Mouse (Mus musculus) heart, embryonic 12.5 days (tissue): ENCODE measurements at regions not wholly inside any gene's neighbourhood (a gene's known extent, or its start where the extent isn't known, plus 50 kb on each side); places are given as distances from the start of the nearest gene placed in this dataset.
"Not testable (repeated sequence)": the region's sequence is repeated elsewhere in the genome, so short reads cannot be mapped to it uniquely, and the experiment has no call there.

Source experiments
- ATAC-seq: fragments of 200-750 bp; cut with Nextera tagmentation; 2 replicates; pipeline ENCODE4 v1.8.0; 2017; ENCODE audit warnings: moderate TSS enrichment, moderate library complexity; ENCODE audit not compliant: insufficient number of reproducible peaks, low FRiP score
- H3K27ac ChIP-seq: fragments of 300-500 bp; sonication (generic); 2 replicates; pipeline ENCODE4 v1.5.1; 2016; ENCODE audit warnings: mild to moderate bottlenecking, moderate library complexity; ENCODE audit not compliant: poor library complexity, severe bottlenecking
- H3K27me3 ChIP-seq: fragments of 300-500 bp; sonication (generic); replicated peaks from 2 replicates; pipeline ENCODE4 v1.6.1; 2016; ENCODE audit warnings: mild to moderate bottlenecking, moderate library complexity
- H3K36me3 ChIP-seq: fragments of 300-500 bp; sonication (generic); 2 replicates; pipeline ENCODE4 v1.6.1; 2016; ENCODE audit warnings: mild to moderate bottlenecking, moderate library complexity
- H3K4me1 ChIP-seq: fragments of 300-500 bp; sonication (generic); replicated peaks from 2 replicates; pipeline ENCODE4 v1.6.1; 2016; ENCODE audit warnings: mild to moderate bottlenecking
- H3K4me2 ChIP-seq: fragments of 300-500 bp; sonication (generic); 2 replicates; pipeline ENCODE4 v1.6.1; 2016; ENCODE audit warnings: mild to moderate bottlenecking, moderate library complexity
- H3K4me3 ChIP-seq: fragments of 300-500 bp; sonication (generic); 2 replicates; pipeline ENCODE4 v1.5.1; 2016; ENCODE audit warnings: mild to moderate bottlenecking
- H3K9ac ChIP-seq: fragments of 300-500 bp; sonication (generic); 2 replicates; pipeline ENCODE4 v1.6.1; 2016; ENCODE audit warnings: mild to moderate bottlenecking, moderate library complexity
- H3K9me3 ChIP-seq: fragments of 300-500 bp; sonication (generic); replicated peaks from 2 replicates; pipeline ENCODE4 v1.6.1; 2016; ENCODE audit warnings: mild to moderate bottlenecking, moderate library complexity
- WGBS: fragments of 180-500 bp; shearing (Covaris S2); methylation state at CpG from one replicate; pipeline ENCODE4 v1.1.7; 2016; 5-methylcytosine and 5-hydroxymethylcytosine counted together

DNA sequence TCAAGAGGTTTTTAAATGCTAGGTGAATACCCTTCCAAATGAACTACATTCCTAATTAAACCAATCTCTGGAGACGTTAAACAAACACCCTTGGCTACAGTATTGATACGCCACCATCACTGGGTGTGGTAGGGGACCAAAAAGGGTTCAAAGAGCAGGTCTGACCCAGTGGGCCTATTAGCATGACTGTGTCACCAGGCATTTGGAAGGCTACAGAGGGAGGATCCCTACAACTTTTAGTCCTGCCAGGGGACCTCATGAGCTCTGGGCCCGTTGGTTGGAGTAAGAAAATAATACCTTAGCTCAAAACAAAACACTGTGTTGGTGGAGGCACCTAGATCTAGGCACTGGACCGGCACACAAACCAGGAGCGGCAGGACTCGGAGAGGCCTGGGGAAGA is 506.4 kb downstream of the Zfp704 start:
- H3K4me3 ChIP-seq, result no peak overlapping the region
- no peak overlapping the region for H3K9ac ChIP-seq
- no peak for ATAC-seq
- H3K4me1 ChIP-seq, result peaks cover 8% of the 10 kb centered on the region
- no peaks in the 10 kb centered on the region for H3K36me3 ChIP-seq
- H3K9me3 ChIP-seq, result no peaks in the 10 kb centered on the region
- no peaks in the 10 kb centered on the region for H3K27me3 ChIP-seq
- no peak overlapping the region for H3K4me2 ChIP-seq
- WGBS, result 83% methylated on average over 6 of the region's 6 CpGs
- no peak overlapping the region for H3K27ac ChIP-seq

DNA sequence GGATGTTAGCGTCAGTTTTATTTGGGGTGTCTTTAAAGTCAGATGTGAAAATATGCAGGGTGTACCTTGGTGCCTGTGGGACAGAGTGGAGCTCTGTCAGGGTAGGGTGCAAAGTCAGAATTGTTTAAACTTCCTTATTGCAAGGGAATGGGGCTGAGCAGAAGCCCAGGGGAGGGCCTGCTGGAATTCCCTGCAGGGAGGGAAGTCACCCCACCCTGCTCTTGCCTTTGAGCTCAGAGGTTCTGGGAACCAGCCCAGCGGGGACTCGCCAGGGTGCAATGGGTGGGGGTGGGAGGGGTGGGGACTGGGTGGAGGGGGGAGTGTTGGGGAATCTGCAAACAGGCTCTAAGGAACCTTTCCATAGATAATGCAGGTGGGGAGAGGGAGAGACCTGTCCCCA is 508.6 kb downstream of the Zfp704 start:
- 62% methylated on average over 3 of the region's 3 CpGs for WGBS
- Histone ChIP-seq H3K4me2 (no peak overlapping the region), H3K9ac (no peak overlapping the region), H3K27me3 (no peaks in the 10 kb centered on the region), H3K4me1 (peaks cover 8% of the 10 kb centered on the region), H3K36me3 (no peaks in the 10 kb centered on the region), H3K9me3 (no peaks in the 10 kb centered on the region; the same call in 1 of the 2 replicates), H3K27ac (no peak overlapping the region), H3K4me3 (no peak overlapping the region)
- ATAC-seq, result no peak

DNA sequence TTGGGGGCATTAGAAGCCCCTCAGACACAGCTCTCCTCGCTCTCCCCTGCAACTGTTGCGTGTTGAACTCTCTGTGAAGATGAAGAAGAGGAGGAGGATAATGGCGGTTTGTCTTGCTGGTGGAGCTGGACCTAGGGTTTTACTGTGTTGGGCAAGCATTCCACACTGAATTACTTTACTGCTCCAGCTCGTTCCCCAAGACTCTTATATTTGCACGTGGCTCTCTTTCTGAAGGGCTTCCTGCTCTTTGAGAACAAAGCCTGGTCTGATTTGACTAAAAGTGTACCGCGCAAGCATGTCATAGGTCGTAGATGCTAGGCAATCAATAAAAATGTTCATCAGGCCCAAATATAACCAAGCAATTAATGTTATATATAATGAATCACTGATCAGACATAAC is 509.1 kb downstream of the Zfp704 start:
- Histone ChIP-seq H3K4me1 (peaks cover 7% of the 10 kb centered on the region), H3K36me3 (no peaks in the 10 kb centered on the region), H3K9me3 (no peaks in the 10 kb centered on the region; the same call in 1 of the 2 replicates), H3K4me2 (no peak overlapping the region), H3K27ac (no peak overlapping the region), H3K27me3 (no peaks in the 10 kb centered on the region), H3K4me3 (no peak overlapping the region), H3K9ac (no peak overlapping the region)
- no peak for ATAC-seq
- 82% methylated on average over 8 of the region's 8 CpGs for WGBS

DNA sequence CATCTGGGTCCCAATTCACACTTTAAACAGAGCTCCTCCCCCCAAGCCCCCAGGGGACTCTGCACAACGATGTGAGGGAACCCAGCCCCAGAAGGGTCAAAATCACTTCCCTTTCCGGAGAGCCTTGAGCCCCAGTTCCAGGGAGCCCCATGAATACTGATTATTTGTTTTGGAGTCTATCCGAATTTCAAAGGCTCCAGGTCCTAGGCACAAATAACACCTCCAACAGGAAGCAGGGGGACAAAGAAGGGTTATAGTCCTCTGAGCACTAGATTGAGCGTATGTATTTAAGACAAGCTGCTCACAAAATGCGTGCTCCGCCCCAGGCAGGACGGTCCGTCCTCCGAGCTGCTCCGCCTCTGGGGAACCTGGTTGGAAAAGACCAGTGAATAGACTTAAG is 511.4 kb downstream of the Zfp704 start:
- Histone ChIP-seq H3K9ac (no peak overlapping the region), H3K27me3 (no peaks in the 10 kb centered on the region), H3K4me3 (no peak overlapping the region), H3K36me3 (no peaks in the 10 kb centered on the region), H3K27ac (no peak overlapping the region), H3K9me3 (no peaks in the 10 kb centered on the region; the same call in 1 of the 2 replicates), H3K4me1 (no peaks in the 10 kb centered on the region), H3K4me2 (no peak overlapping the region)
- no peak for ATAC-seq
- 77% methylated on average over 10 of the region's 10 CpGs for WGBS

- peak; percentile 60; the same call in 1 of the 2 replicates for ATAC-seq
- Histone ChIP-seq H3K9ac (no peak overlapping the region), H3K4me2 (0 out of 2 replicates have a peak overlapping the region, but pooled peaks have one; percentile 4), H3K4me3 (no peak overlapping the region), H3K4me1 (peaks cover 16% of the 10 kb centered on the region), H3K36me3 (no peaks in the 10 kb centered on the region), H3K27ac (peak overlapping the region; percentile 20; the same call in 1 of the 2 replicates), H3K9me3 (no peaks in the 10 kb centered on the region), H3K27me3 (0 out of 2 replicates have a peak, but pooled peaks cover 3% of the 10 kb centered on the region)
- 33% methylated on average over 5 of the region's 5 CpGs for WGBS
Measured at GRCm38 (mm10) chr3:9084134-9084533, 525.8 kb downstream of the Zfp704 start.

- WGBS, result 50% methylated on average over 7 of the region's 7 CpGs
- ATAC-seq, result no peak
- no peaks in the 10 kb centered on the region for H3K9me3 ChIP-seq
- peaks cover 16% of the 10 kb centered on the region for H3K4me1 ChIP-seq
- H3K27me3 ChIP-seq, result 0 out of 2 replicates have a peak, but pooled peaks cover 3% of the 10 kb centered on the region
- no peak overlapping the region for H3K27ac ChIP-seq
- H3K4me3 ChIP-seq, result no peak overlapping the region
- no peak overlapping the region for H3K4me2 ChIP-seq
- no peaks in the 10 kb centered on the region for H3K36me3 ChIP-seq
- no peak overlapping the region for H3K9ac ChIP-seq
Measured at GRCm38 (mm10) chr3:9082061-9082460, 527.8 kb downstream of the Zfp704 start.

- ATAC-seq, result no peak
- 0 out of 2 replicates have a peak, but pooled peaks cover 5% of the 10 kb centered on the region for H3K4me1 ChIP-seq
- H3K9ac ChIP-seq, result no peak overlapping the region
- no peak overlapping the region for H3K27ac ChIP-seq
- H3K4me3 ChIP-seq, result no peak overlapping the region
- 0 out of 2 replicates have a peak, but pooled peaks cover 3% of the 10 kb centered on the region for H3K27me3 ChIP-seq
- H3K36me3 ChIP-seq, result no peaks in the 10 kb centered on the region
- no peak overlapping the region for H3K4me2 ChIP-seq
- 65% methylated on average over 2 of the region's 2 CpGs for WGBS
- H3K9me3 ChIP-seq, result no peaks in the 10 kb centered on the region
Measured at GRCm38 (mm10) chr3:9078201-9078600, 531.7 kb downstream of the Zfp704 start.

- ATAC-seq, result no peak
- Histone ChIP-seq H3K9me3 (no peaks in the 10 kb centered on the region), H3K4me1 (no peaks in the 10 kb centered on the region), H3K4me2 (no peak overlapping the region), H3K27me3 (0 out of 2 replicates have a peak, but pooled peaks cover 3% of the 10 kb centered on the region), H3K27ac (no peak overlapping the region), H3K4me3 (no peak overlapping the region), H3K36me3 (no peaks in the 10 kb centered on the region), H3K9ac (no peak overlapping the region)
- 17% methylated on average over 3 of the region's 3 CpGs for WGBS
Measured at GRCm38 (mm10) chr3:9076696-9077095, 533.2 kb downstream of the Zfp704 start.

GRCm38 (mm10) chr3:9072471-9072870 is 537.4 kb downstream of the Zfp704 start:
- H3K4me2 ChIP-seq, ATAC-seq: not testable (repeated sequence)

GRCm38 (mm10) chr3:9067048-9067447 is 542.8 kb downstream of the Zfp704 start:
- Histone ChIP-seq H3K4me1 (no peaks in the 10 kb centered on the region; the same call in 1 of the 2 replicates), H3K36me3 (no peaks in the 10 kb centered on the region), H3K9ac (no peak overlapping the region), H3K9me3 (no peaks in the 10 kb centered on the region), H3K4me3 (no peak overlapping the region), H3K27ac (no peak overlapping the region), H3K4me2 (peak overlapping the region; percentile 27), H3K27me3 (no peaks in the 10 kb centered on the region)
- no peak for ATAC-seq
- 3% methylated on average over 12 of the region's 12 CpGs for WGBS

More at GRCm38 (mm10) chr3:9072471-9072870, 537.4 kb downstream of the Zfp704 start:
- H3K36me3 ChIP-seq, H3K9me3 ChIP-seq, H3K9ac ChIP-seq, H3K4me1 ChIP-seq, H3K4me3 ChIP-seq, H3K27ac ChIP-seq, H3K27me3 ChIP-seq: not testable (repeated sequence)
- whole genome bisulfite sequencing, result 89% methylated on average over 13 of the region's 13 CpGs

DNA sequence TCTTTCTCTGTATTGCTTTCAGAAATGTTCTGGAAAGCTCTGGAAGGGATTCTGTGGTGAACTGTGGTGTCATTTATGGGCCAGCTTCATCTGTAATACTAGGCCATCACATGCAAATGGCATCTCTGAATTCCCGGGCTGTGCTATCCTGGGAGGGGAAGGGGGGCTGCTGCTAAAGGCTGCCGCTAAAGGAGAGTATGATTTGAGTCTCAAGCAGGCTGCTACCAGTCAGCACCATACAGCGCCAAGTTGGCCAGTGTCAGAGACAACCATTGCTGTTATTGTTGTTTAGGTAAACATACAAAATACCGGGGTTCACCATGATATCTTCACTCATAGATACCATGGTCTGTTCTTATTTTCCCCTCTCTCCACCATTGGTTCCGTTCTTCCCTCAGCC is 543.5 kb downstream of the Zfp704 start:
- Histone ChIP-seq H3K4me3 (no peak overlapping the region), H3K36me3 (no peaks in the 10 kb centered on the region)
- WGBS, result 70% methylated on average over 5 of the region's 5 CpGs

GRCm38 (mm10) chr3:9065892-9066291 is 544.0 kb downstream of the Zfp704 start:
- no peaks in the 10 kb centered on the region; the same call in 1 of the 2 replicates for H3K4me1 ChIP-seq
- H3K9me3 ChIP-seq, result no peaks in the 10 kb centered on the region
- no peak overlapping the region for H3K4me3 ChIP-seq
- no peak overlapping the region for H3K27ac ChIP-seq
- H3K9ac ChIP-seq, result no peak overlapping the region
- H3K36me3 ChIP-seq, result no peaks in the 10 kb centered on the region
- no peak overlapping the region for H3K4me2 ChIP-seq
- WGBS, result 79% methylated on average over 5 of the region's 5 CpGs
- H3K27me3 ChIP-seq, result no peaks in the 10 kb centered on the region
- no peak for ATAC-seq

More for the DNA sequence above, 543.5 kb downstream of the Zfp704 start:
- no peak for ATAC-seq
- Histone ChIP-seq H3K9ac (no peak overlapping the region), H3K9me3 (no peaks in the 10 kb centered on the region), H3K4me1 (no peaks in the 10 kb centered on the region; the same call in 1 of the 2 replicates), H3K4me2 (no peak overlapping the region), H3K27me3 (no peaks in the 10 kb centered on the region), H3K27ac (no peak overlapping the region)
